Mouse (Mus musculus) adipocyte (in vitro differentiated cells): ENCODE measurements around the gene Lta.

ENCODE experiments used
- DNase-seq: peaks from one replicate; pipeline ENCODE4 v3.0.0-alpha.2; 2016; ENCODE audit warnings: low spot score

Gene Lta

GRCm38 (mm10) chr17:35178528-35178927, 26.6 kb downstream of the Lta start:
- peak; percentile 77 for DNase-seq

- no peak for DNase-seq
Measured at GRCm38 (mm10) chr17:35175968-35176367, 29.2 kb downstream of the Lta start, which contains the start of gene Aif1. TSS of gene Aif1 (minus strand) at chr17:35176068.

GRCm38 (mm10) chr17:35175382-35175781, 29.8 kb downstream of the Lta start:
- DNase-seq = no peak

GRCm38 (mm10) chr17:35174201-35174977, 30.8 kb downstream of the Lta start:
- no peak for DNase-seq

- no peak for DNase-seq
Measured at GRCm38 (mm10) chr17:35173329-35173728, 31.8 kb downstream of the Lta start.

- DNase-seq = no peak
Measured at GRCm38 (mm10) chr17:35172445-35173234, 32.5 kb downstream of the Lta start.

GRCm38 (mm10) chr17:35168541-35169207, 36.5 kb downstream of the Lta start:
- DNase-seq = peak; percentile 74

- DNase-seq = no peak
Measured at GRCm38 (mm10) chr17:35167794-35168193, 37.4 kb downstream of the Lta start.

- peak; percentile 62 for DNase-seq
Measured at GRCm38 (mm10) chr17:35166352-35167035, 38.7 kb downstream of the Lta start.

- peak; percentile 32 for DNase-seq
Measured at GRCm38 (mm10) chr17:35165451-35166155, 39.5 kb downstream of the Lta start.

GRCm38 (mm10) chr17:35164568-35165450, 40.3 kb downstream of the Lta start, which contains the start of gene Prrc2a:
TSS of gene Prrc2a (minus strand) at chr17:35164897.
- peak; percentile 100 for DNase-seq

- DNase-seq = peak; percentile 38
Measured at GRCm38 (mm10) chr17:35164218-35164567, 41.0 kb downstream of the Lta start.

- DNase-seq = peak; percentile 52
Measured at GRCm38 (mm10) chr17:35163326-35164081, 41.6 kb downstream of the Lta start.

- DNase-seq = peak; percentile 39
Measured at GRCm38 (mm10) chr17:35162730-35163129, 42.4 kb downstream of the Lta start.

- DNase-seq = no peak
Measured at GRCm38 (mm10) chr17:35162121-35162520, 43.0 kb downstream of the Lta start.

GRCm38 (mm10) chr17:35161421-35161820, 43.7 kb downstream of the Lta start:
- no peak for DNase-seq

- no peak for DNase-seq
Measured at GRCm38 (mm10) chr17:35159638-35160037, 45.5 kb downstream of the Lta start.

- DNase-seq = no peak
Measured at GRCm38 (mm10) chr17:35158850-35159593, 46.1 kb downstream of the Lta start.

GRCm38 (mm10) chr17:35157661-35158175, 47.4 kb downstream of the Lta start:
- DNase-seq = no peak
